Comparison of ENCODE assay signal across 32 mouse cellular contexts in genomic region chr6:65375918-65376317, GRCm38 (mm10). TPM values are rescaled to one million over a fixed set of nuclear protein-coding genes. Genes with fewer than 3 reads are reported as not detected.
DNase-seq lines count a peak whose midpoint lies in the region; TF ChIP-seq lines count a peak whose summit lies in the region.
"Had no signal": no experiment of that assay in that cellular context is flagged by ENCODE, and none has a peak within 500 bp of the region (broad histone marks: within the 10 kb centered on the region; RNA-seq: fewer than 3 reads in every experiment).

No protein-coding gene starts in this region.

- H3K4me1 ChIP-seq in thymus, adult 2 months (replicated peaks; ENCODE audit: control insufficient read depth, insufficient read depth, low read length): no peaks in the 10 kb centered on the region
- H3K4me1 ChIP-seq: embryonic facial prominence, embryonic 12.5 days; forebrain, embryonic 12.5 days; heart, embryonic 10.5 days had no signal

- no peaks in the 10 kb centered on the region for H3K27me3 ChIP-seq in thymus, adult 2 months (ENCODE audit: control insufficient read depth, insufficient read depth, low read length)

- H3K36me3 ChIP-seq in thymus, adult 2 months (ENCODE audit: control insufficient read depth, insufficient read depth, low read length): no peaks in the 10 kb centered on the region
- H3K36me3 ChIP-seq: embryonic facial prominence, embryonic 12.5 days; embryonic facial prominence, embryonic 15.5 days; forebrain, embryonic 12.5 days; forebrain, embryonic 15.5 days; heart, embryonic 10.5 days; heart, embryonic 13.5 days; hindbrain, embryonic 12.5 days; hindbrain, embryonic 15.5 days; intestine, embryonic 15.5 days had no signal

- H3K27ac ChIP-seq in layer of hippocampus, adult 2 months: no peak overlapping the region
- H3K27ac ChIP-seq in thymus, adult 2 months (ENCODE audit: control insufficient read depth, insufficient read depth, low read length): no peak overlapping the region
- H3K27ac ChIP-seq: embryonic facial prominence, embryonic 12.5 days; embryonic facial prominence, embryonic 15.5 days; forebrain, embryonic 12.5 days; forebrain, embryonic 15.5 days; heart, adult 2 months; heart, embryonic 10.5 days; heart, embryonic 13.5 days; hindbrain, embryonic 12.5 days; hindbrain, embryonic 15.5 days; intestine, embryonic 15.5 days had no signal

- TF ChIP-seq POLR2A in thymus, adult 2 months (IDR thresholded peaks at IDR 0.05; ENCODE audit: control insufficient read depth, extremely low read depth, insufficient read depth, low read length, poor library complexity): no peak

- peak; percentile 55 for TF ChIP-seq CTCF in layer of hippocampus, adult 2 months (conservative IDR thresholded peaks at IDR 0.05)
- no peak for TF ChIP-seq CTCF in thymus, adult 2 months (IDR thresholded peaks at IDR 0.05; ENCODE audit: borderline replicate concordance, control insufficient read depth, extremely low read depth, insufficient read depth, low read length, poor library complexity)

- no peak overlapping the region for H3K4me3 ChIP-seq in layer of hippocampus, adult 2 months
- H3K4me3 ChIP-seq in thymus, adult 2 months (ENCODE audit: control insufficient read depth, insufficient read depth, low read length): no peak overlapping the region
- H3K4me3 ChIP-seq: embryonic facial prominence, embryonic 12.5 days; embryonic facial prominence, embryonic 15.5 days; forebrain, embryonic 12.5 days; forebrain, embryonic 15.5 days; heart, adult 2 months; heart, embryonic 10.5 days; heart, embryonic 13.5 days; hindbrain, embryonic 12.5 days; hindbrain, embryonic 15.5 days; intestine, embryonic 15.5 days had no signal

- peak; percentile 4 to 7 for DNase-seq in cerebellum, postnatal 10 days
- DNase-seq in cerebellum, postnatal 36 days: no peak
- no peak for DNase-seq in layer of hippocampus, adult 2 months (ENCODE audit: low spot score in 2 of 2)
- DNase-seq in layer of hippocampus, adult 18-20 months (ENCODE audit: low spot score in 2 of 2): no peak
- peak; percentile 6 for DNase-seq in R1 (ENCODE audit: low read depth, low spot score)
- peak; percentile 1 for DNase-seq in naive thymus-derived CD4-positive, alpha-beta T cell, adult 2 months (ENCODE audit: low read depth)
- no peak for DNase-seq in adipocyte (ENCODE audit: low spot score)
- DNase-seq in thymus, adult 2 months: no peak
- DNase-seq: adrenal gland, adult 2 months; adrenal gland, postnatal 14 days; cerebellum, adult 11-12 months; cerebellum, adult 8-10 months; gastrocnemius, postnatal 10 days; gastrocnemius, postnatal 36 days; heart, adult 2 months; heart, postnatal 14 days; heart, postnatal 4 days had no signal

- 25% methylated on average over 2 of the region's 2 CpGs for WGBS in thymus, adult 2 months

RNA-seq across cellular contexts. Expression of gene C130060K24Rik, which starts 5.0 kb away (rescaled TPM):
- under 1 TPM; 0.15 to 0.46 TPM for total RNA-seq in layer of hippocampus, adult 2 months (2021)
- total RNA-seq in layer of hippocampus, adult 18-20 months (2021): under 1 TPM; 0.48 to 0.57 TPM
- not detected in 2 replicates for polyA plus RNA-seq in thymus, adult 2 months (2012; rRNA removed)
- total RNA-seq: adrenal gland, adult 2 months; adrenal gland, postnatal 14 days; adrenal gland, postnatal 4 days; common myeloid progenitor, adult 5-6 weeks; gastrocnemius, adult 18-20 months; gastrocnemius, postnatal 10 days; gastrocnemius, postnatal 36 days; granulocyte monocyte progenitor cell, adult 5-6 weeks; heart, postnatal 14 days; heart, postnatal 4 days; MEL had no signal
- polyA plus RNA-seq: adrenal gland, adult 2 months; heart, adult 2 months; heart, embryonic 16.5 days; intestine, embryonic 15.5 days had no signal

Comparison
In these comparisons a context has a peak if more than half of its experiments do, and no peak if none do; other contexts are left out.
1. DNase-seq: peak in cerebellum, postnatal 10 days (2 of 2), R1 (single experiment) and naive thymus-derived CD4-positive, alpha-beta T cell, adult 2 months (single experiment); none in cerebellum, postnatal 36 days (0 of 2), layer of hippocampus, adult 2 months (0 of 2), layer of hippocampus, adult 18-20 months (0 of 2), adipocyte (single experiment) and thymus, adult 2 months (single experiment).